Mouse (Mus musculus): ENCODE results near the gene Trim40.
"Not testable (repeated sequence)": the region's sequence is repeated elsewhere in the genome, so short reads cannot be mapped to it uniquely, and the experiment has no call there.

The Trim40 gene

GRCm38 (mm10) chr17:36893387-36893786 lies 3.5 kb upstream of the Trim40 start:
- DNase-seq (ENCODE audit: low spot score), result no peak

- peak; percentile 18 for DNase-seq (ENCODE audit: low spot score)
These were observed 2.4 kb upstream of the Trim40 start for GRCm38 (mm10) chr17:36892362-36892761.

GRCm38 (mm10) chr17:36891496-36891895 lies 1.6 kb upstream of the Trim40 start:
- DNase-seq (ENCODE audit: low spot score), result not testable (repeated sequence)

GRCm38 (mm10) chr17:36885132-36885790 lies 4.7 kb downstream of the Trim40 start:
- no peak for DNase-seq (ENCODE audit: low spot score)

GRCm38 (mm10) chr17:36883350-36883749 lies 6.6 kb downstream of the Trim40 start:
- DNase-seq (ENCODE audit: low spot score), result no peak

- DNase-seq (ENCODE audit: low spot score), result no peak
These were observed 15.3 kb downstream of the Trim40 start for GRCm38 (mm10) chr17:36874636-36875035.

- no peak for DNase-seq (ENCODE audit: low spot score)
These were observed 19.7 kb downstream of the Trim40 start for GRCm38 (mm10) chr17:36869955-36870810.

- DNase-seq (ENCODE audit: low spot score), result no peak
These were observed 20.5 kb downstream of the Trim40 start, which contains the start of gene Trim10 for GRCm38 (mm10) chr17:36869284-36869954. Gene Trim10, plus strand, starts transcription at chr17:36869574.

- no peak for DNase-seq (ENCODE audit: low spot score)
These were observed 21.1 kb downstream of the Trim40 start for GRCm38 (mm10) chr17:36868836-36869235.

GRCm38 (mm10) chr17:36866719-36867527 lies 23.0 kb downstream of the Trim40 start, which contains the start of gene Trim15:
Gene Trim15, minus strand, starts transcription at chr17:36867210.
- DNase-seq (ENCODE audit: low spot score), result no peak

- DNase-seq (ENCODE audit: low spot score), result no peak
These were observed 28.2 kb downstream of the Trim40 start for GRCm38 (mm10) chr17:36861680-36862079.

GRCm38 (mm10) chr17:36858181-36858580 lies 31.7 kb downstream of the Trim40 start:
- no peak for DNase-seq (ENCODE audit: low spot score)

- no peak for DNase-seq (ENCODE audit: low spot score)
These were observed 33.7 kb downstream of the Trim40 start for GRCm38 (mm10) chr17:36856236-36856635.

- no peak for DNase-seq (ENCODE audit: low spot score)
These were observed 34.4 kb downstream of the Trim40 start for GRCm38 (mm10) chr17:36855484-36855883.

GRCm38 (mm10) chr17:36851627-36852026 lies 38.3 kb downstream of the Trim40 start:
- DNase-seq (ENCODE audit: low spot score), result no peak

GRCm38 (mm10) chr17:36851200-36851599 lies 38.7 kb downstream of the Trim40 start:
- DNase-seq (ENCODE audit: low spot score), result no peak

- DNase-seq (ENCODE audit: low spot score), result peak; percentile 57
These were observed 39.9 kb downstream of the Trim40 start for GRCm38 (mm10) chr17:36849992-36850391.

GRCm38 (mm10) chr17:36848911-36849310 lies 41.0 kb downstream of the Trim40 start:
- no peak for DNase-seq (ENCODE audit: low spot score)

- DNase-seq (ENCODE audit: low spot score), result no peak
These were observed 45.2 kb downstream of the Trim40 start for GRCm38 (mm10) chr17:36844725-36845124.

- DNase-seq (ENCODE audit: low spot score), result no peak
These were observed 45.6 kb downstream of the Trim40 start for GRCm38 (mm10) chr17:36844286-36844719.

GRCm38 (mm10) chr17:36843696-36844095 lies 46.2 kb downstream of the Trim40 start:
- DNase-seq (ENCODE audit: low spot score), result no peak

Data from lung, postnatal 25 days (tissue).